Mouse (Mus musculus): ENCODE results near the gene Gsx2.
A peak's percentile ranks its signal among the peaks of the same experiment; 100 is the strongest.

Gsx2 gene

DNA sequence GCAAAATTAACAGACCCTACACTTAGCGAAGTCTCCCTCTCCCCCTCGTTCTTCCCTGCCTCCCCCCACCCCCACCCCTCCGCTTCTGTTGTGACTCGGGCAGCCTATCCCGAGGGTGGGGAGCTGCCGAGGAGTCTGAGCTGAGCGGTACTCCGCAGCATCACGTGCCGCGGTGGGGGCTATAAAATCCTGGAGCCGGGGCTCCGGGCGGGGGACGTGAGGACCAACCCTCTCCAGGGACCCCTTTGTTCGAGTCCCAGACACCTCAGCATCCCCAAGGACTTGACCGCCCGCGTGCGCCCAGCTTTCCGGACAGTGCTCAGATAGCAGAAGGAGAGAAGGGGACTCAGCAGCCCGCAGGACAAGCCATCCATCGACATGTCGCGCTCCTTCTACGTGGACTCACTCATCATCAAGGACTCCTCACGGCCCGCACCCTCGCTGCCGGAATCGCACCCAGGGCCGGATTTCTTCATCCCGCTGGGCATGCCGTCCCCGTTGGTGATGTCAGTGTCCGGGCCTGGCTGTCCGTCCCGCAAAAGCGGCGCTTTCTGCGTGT is at the start of gene Gsx2:
Gene Gsx2 (plus strand): TSS at position 219 of the 559 bp plus-strand sequence.
- no peak for DNase-seq (ENCODE audit: low spot score)

DNA sequence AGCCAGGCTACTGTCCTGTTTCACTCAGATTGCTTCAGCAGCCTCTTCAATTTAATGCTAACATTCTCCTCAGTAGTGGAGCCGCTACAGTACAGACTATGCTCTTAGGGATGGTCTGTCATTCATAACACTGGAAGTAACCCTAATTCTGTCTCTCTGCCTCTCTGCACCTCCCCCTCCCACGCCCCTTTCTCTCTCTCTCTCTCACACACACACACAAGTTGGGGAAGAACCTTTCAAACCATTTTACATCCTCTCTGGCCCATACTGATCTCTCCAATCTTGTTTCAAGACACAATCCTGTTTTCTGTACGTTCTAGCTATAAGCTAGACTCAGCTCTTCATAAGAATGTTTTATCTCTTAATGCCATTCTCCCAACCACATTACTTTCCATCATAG is 39.9 kb upstream of the Gsx2 start:
- no peak for DNase-seq (ENCODE audit: low spot score)

DNA sequence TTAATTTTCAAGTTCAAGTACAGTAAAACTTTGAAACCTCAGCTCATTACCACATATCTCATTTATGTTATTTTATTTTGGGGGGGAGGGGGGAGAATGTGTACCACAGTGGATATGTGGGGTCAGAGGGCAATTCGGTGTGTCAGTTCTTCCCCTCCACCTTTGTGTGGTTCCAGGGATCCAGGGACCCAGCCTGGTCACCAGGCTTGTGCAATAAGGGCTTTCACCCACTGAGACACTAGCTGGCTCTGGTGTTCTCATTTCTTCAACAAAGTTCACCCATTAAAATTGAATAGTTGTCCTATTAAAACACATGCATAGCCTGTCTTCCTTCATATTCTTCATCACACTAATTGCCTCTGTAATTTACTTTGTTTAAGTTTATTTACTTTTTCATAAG is 36.1 kb upstream of the Gsx2 start:
- DNase-seq (ENCODE audit: low spot score): no peak

DNA sequence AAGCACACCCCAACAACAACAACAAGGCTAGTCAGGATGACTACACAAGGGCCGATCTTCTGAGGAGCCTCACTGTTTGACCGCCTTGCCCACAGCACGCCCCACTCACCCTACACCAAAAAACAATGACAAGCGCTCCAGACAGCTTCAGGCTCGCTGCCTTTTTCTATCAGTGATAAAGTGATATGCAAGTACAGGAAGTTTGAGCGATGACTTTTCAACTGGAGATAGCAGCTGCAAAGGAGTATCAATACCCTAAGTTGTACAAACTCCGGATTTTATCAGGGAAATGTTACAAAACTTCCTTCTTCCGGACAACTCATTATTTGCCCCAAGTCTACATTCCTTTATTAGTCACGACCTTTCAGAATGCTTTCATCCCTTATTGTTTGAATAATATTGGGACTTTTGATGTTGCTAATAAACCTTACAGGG is 32.4 kb upstream of the Gsx2 start:
- DNase-seq (ENCODE audit: low spot score): no peak

DNA sequence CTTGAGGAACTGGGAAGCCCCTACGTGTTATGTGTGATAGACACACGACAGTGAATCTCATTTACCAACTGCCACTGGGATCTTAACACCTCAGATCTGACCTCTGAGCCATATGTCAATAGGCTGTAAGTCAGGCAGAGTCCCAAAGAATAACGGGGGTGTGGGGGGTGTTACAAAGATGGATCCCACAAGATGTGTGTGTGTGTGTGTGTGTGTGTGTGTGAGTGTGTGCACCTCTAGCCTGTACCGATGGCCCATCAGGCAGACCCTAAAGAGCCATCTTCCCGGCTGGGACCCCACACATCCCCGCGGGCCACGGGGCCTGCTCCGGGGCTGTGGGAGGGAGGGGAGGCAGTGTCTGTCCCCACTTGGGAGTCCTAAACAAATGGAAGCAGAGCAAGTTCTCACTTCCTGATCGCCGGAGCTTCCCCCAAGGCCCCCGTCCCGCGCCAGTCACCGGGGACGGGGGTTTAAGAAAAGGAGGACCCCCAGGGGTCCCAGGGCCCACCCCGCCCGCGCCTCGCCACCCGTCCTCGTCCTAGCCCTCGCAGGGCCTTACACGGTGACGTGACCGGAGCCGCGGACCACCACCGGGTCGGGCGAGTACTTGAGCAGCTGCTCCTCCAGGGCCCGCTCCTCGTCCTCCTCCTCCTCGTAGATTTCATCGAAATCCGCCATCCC is 31.6 kb upstream of the Gsx2 start:
- DNase-seq (ENCODE audit: low spot score): peak; percentile 26

DNA sequence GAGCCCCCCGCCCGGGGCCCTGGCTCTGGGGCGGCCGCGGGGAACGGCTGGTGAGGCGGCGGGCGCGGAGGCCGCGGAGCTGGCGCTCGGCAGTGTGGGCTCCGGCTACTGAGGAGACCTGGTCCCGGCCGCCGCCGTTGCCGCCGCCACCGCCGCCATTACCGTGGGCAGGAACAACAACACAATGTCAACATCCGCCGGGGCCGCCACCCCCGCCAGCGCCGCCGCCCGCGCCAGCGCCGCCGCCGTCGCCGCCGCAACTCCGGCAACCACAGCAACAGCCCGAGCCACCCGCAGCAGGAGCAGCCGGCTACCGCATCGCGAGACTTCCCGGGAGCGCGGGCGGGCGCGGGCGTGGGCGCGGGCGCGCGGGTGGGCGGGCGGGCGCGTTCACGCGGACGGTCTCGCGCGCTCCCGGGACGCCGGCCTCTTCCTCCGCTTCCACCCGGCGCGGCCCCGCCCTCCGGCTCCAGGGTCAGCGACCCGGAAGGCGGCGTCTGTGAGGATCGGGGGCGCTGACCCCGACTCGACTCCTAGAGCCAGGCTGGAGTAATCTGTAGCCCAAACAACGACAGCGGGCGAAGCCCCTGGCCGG is 31.0 kb upstream of the Gsx2 start, which contains the start of gene Chic2:
Gene Chic2 (minus strand): TSS at position 465 of the 595 bp plus-strand sequence.
- DNase-seq (ENCODE audit: low spot score): peak; percentile 77

DNA sequence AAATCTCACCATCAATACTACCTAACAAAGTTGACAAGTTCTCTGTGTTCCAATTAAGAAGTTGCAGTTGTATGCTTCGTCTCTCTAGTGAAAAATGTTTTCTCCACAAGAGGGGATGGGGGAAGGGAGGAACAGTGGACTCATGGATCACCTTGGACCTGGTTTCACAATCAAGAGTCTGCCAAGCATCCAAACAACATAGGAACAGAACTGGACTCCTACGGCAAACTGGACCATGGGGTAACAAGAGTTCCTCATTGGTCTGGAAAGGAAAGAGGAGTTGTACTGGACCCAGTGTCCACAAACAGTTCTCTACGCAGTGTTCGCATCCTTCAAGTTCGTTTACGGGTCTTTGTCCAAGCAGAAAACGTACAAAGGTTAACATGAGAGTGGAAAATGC is 30.0 kb upstream of the Gsx2 start:
- DNase-seq (ENCODE audit: low spot score): no peak

DNA sequence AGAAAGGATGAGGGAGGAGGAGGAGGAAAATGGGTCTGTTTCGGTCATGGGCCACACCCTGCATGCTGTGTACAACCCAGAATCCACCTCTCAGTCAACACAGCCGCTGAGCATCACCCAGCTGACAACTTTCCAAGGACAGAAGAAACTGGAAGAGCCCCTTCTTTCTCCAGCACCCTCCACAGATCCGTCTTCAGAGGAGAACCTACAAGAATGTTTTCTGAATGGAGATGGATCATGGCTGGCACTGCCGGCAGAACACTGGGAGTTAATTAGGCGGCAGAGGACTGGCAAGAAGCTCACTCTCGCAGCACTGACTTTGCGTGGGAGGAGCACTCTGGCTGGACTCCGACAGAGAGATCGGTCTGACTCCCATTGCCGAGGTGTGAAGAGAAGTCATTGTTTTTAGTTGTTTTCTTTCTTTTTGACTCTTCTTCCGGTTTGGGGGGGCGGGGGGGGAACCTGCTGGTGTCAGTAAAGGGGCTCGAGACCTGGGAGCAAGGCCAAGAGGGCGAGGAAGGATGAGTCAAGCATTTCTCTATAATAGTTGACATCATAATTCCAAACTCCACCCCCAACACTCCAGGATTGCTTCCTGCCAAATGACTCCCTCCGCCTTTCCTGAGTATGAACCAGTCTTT is 28.6 kb upstream of the Gsx2 start:
- DNase-seq (ENCODE audit: low spot score): peak; percentile 31

DNA sequence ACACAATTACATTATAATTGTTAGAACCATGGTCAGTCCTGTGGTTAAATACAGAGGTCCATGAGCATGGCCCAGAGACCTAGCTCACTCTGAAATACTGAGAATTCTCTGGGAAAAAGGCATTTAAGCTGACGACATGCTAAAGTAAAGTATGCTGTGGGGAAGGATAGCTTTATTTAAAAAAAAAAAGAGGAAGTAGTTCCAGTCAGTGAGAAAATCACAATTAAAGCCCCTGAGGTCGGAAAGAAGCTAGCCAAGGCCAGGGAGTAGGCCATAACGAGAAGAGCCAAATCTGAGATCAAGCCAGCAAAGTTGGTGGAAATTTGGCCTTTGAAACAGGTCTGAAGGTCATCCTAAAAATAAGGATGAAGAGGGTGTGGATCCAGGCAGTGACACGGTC is 24.3 kb upstream of the Gsx2 start:
- DNase-seq (ENCODE audit: low spot score): no peak

DNA sequence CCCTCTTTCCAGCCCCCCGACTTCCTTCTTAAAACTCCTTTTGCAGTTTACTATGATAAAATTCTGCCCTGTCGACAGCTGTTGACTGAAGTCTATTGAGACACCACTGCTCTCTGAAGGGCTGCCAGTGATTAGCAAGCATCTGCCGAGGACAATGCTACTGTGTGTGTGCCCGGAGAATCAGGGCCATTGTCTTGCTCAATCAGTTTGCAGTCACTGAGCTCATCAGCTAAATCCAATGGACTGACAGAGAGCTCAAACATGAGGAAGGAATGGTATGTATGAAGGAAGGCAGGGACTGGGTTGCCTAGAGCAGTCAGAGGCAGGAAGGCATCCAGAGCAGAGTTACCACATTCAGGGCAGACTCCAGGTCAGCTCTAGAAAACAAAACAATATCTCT is 12.2 kb upstream of the Gsx2 start:
- DNase-seq (ENCODE audit: low spot score): no peak

DNA sequence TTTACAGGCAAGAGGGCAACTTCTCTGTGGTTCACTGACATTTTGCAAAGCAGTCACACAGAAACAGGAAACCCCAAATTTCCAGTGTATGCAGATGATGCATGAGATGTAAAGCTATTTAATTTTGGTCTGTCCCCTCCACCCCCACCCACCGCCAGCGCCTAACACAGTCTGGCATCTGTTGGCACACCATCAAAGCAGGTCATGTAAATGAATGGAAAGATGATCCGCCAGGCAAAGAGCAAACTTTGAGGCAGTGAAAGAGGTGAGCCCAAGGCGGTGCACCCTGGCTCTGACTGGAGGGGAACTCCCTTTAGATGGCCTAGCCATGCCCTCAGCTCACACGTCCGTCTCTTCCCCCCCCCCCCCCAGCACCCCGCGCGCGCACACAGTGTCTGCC is 8.7 kb upstream of the Gsx2 start:
- DNase-seq (ENCODE audit: low spot score): no peak

DNA sequence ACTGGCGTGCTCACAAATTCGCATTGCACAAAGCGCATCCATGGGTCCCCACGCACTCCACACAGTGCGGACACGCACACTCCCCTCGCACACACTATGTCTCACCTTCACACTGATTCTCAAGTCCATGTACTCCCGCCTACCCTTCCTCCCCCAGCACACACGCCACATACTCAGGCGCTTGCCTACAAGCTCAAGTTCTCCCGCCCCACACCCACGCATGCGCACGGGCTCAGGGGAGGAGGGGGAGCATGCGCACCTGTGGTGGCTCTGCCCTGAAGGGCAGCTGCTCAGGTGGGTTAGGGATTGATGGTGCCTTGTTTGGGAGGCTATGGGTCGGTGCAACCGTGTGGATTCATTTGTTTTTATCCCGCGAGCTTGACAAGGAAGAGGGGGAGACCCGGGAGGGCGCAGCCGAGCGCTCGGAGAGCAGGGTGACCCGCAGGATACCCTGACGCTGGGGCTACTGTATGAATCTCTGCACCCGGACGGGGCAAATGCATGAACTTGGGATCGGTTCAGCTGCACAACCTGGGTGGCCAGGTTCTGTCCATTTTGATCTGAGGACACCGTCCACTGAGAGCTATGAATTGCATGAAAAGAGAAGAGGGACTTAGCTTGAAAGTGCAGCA is 8.2 kb upstream of the Gsx2 start:
- DNase-seq (ENCODE audit: low spot score): peak; percentile 39

DNA sequence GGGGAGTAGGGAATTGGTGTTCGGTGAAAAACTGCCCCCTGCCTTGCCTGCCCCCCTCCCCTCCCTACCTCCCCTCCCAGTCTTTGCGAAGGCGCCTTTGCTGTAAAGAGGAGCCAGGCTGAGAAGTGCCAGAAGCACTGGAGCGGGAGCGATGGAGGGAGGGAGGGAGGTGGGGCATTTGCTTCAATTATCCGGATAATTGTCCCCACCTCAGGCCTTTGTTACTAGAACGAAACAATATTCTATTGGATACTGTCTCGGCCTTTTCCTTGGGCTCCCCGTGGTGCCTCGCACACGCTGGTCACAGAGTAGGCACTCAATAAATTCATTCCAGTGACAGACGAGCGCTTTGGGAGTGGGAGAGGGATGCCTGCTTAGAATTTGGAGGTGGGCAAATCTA is 5.3 kb upstream of the Gsx2 start:
- no peak for DNase-seq (ENCODE audit: low spot score)

DNA sequence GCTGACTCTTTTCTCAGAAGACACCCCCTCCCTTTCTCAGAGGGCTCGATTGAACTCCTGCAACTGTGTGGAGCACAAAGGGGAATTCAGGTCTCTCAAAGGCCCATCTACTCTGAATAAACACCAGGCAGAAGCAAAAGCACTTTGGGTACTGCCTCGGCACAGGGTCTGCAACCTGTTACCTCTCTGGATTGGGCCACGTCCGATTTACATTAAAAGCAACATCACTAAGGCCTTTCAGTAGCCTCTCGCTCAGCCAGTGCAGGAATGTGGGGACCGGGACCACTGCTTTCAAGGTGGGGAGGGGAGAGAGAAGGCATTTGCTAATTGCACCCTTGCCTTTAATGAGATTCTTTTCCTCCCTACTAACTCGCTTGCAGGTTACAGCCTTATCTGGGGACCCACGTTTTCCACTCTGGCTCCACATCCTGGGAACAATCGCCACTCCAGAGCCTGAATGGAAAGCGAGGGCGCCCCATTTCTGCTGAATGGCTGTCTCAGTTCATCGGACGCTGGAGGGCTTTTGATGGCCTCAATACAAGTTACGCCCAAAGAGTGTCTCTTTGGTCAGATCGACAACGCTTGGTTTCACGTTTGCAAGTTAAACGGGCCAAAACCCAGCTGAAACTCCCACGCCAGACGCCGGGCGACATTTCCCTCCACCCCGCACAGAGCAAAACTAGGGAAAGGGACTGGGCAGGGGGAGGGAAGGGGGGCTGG is 4.6 kb upstream of the Gsx2 start:
- no peak for DNase-seq (ENCODE audit: low spot score)

DNA sequence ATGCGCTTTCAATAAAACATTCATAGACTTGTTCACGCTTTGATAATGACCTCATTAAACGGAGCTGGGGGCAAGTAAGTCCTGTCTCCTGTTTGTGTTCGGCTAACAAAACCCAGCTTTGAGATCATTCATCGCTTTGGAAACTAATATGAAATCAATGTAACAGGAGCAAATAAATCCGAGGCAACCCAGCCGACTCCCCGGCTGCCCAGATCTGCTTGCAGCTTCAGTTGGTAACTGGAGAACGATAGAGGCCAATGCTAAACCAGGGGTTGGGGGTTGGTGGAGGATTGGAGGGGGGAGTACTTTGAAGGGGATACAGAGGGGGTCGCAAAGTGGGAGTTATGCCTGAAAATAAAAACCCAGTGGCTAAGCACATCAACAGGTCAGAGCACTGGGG is 3.5 kb upstream of the Gsx2 start:
- no peak for DNase-seq (ENCODE audit: low spot score)

DNA sequence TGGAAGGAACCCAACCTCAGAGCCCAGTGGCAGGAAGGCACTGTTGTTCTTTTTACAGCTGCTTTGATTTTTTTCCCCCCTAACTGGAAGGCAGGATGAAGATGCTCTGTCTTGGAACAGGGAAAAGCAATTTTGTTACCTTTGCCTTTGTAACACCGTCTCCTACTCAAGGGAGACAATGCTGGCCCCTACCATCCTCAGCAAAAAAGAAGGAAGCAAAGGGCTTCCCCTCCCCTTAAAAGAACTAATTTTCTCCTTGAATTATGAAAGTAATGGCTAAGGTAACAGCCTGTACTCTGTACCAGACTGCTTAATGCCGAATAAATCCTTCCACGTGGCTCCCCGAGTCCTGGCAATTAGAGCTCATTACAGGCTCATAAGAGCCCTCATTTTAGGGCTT is 2.9 kb upstream of the Gsx2 start:
- DNase-seq (ENCODE audit: low spot score): no peak

DNA sequence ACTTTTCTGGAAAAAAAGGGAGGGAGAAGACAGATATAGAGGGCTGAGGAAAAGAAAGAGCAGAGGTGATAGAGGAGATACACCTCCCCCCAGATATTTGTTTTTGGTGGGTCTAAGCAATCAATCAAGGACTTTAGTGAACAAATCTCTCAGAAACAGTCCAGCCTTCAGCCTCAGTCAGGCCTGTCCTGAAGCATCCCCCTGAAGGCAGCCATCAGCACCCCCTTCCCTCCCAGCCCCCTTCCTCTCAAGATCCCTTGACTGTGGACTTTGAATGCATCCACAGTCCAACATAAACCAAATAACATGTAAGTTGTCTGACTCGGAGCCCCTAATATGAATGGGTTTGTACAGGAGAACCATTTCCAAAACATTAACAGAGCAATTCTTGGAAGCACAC is 2.2 kb upstream of the Gsx2 start:
- DNase-seq (ENCODE audit: low spot score): no peak

DNA sequence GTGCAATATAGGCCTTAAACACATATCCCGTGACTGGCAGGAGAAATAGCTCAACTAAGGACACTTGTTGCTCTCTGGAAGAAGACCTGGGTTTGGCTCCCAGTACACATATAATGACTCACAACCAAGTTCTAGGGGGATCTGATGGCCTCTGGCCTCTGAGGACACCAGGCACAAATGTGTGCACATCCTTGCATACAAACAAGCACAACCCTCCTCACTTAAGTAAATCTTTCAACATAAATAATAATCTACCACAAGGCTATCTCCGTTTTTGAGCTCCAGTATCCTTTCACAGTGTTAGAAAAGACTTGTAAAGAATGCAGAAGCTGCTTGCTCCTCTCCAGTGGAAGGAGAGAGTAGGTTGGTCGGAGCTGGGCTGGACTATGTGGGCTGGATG is 1.7 kb upstream of the Gsx2 start:
- DNase-seq (ENCODE audit: low spot score): no peak

DNA sequence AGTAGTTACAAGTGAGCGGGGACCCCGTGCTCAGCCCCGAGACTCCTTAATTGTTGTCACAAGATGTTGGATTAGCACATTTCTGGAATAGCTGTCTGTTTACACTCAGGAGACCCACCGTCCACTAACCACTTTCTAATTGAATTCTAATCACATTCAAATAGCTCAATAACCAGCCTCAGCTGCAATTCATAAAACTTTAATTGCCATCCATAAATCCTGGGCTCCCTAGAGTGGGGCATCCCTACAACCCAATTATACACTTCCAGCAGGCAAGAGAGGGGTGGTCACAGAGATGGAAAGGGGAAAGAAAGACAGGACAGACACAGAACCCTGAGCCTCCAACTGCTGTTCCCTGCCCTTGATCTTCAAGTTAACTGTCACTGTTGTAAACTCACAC is 1.3 kb upstream of the Gsx2 start:
- DNase-seq (ENCODE audit: low spot score): no peak

DNA sequence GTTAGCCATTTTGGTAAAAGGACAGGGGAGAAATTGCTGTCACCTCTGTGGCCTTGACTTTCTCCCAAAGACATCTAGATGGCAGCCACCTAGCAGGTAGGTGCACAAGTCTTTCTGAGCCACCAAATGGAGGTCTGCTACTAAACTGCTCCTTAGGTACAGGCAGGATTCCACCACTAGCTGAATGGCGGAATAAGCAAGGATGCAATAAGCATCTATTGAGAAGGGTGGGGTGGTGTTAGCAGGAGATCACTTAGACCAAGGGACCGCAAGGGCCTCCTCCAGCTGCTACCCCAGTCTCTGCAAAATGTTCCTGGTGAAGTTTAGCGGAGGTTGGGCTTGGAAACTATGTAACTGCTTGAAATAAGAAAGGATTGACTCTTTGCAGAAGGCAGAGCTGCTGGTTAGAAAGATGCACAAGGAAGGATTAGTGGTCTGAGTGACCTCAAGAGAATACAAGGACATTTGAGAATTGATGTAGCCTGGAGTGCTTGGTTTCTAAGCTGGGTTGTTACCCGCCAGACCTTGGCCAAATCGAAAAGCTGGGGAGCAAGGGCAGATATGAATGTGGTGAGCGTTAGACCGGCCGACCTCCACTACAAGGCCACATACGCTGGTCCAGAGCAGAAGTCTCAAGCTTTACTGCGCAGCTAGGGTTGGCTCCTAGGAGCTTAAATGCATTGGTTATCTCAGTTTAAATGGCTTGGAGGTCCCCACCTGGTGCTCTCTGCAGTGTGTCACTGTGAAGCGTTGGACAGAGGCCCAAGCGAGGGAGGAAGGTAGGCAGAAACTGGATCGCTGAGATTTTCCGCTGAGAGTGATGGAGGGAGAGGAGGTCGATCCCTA is 641 bp upstream of the Gsx2 start:
- DNase-seq (ENCODE audit: low spot score): peak; percentile 44
